Mouse (Mus musculus): ENCODE data around the gene Ttyh2. TPM values are rescaled to one million over a fixed set of nuclear protein-coding genes. Genes with fewer than 3 reads are reported as not detected.

Ttyh2 gene
- 22.1 and 23.7 TPM in 2 replicates for polyA plus RNA-seq (2015; fragmentation: Nextera tagmentation; extraction: Ambion mirVana)

GRCm38 (mm10) chr11:114675341-114675825, at the start of gene Ttyh2:
Ttyh2 (plus strand) TSS chr11:114675431.
- no peaks in the 10 kb centered on the region for H3K27me3 ChIP-seq (ENCODE audit: insufficient read depth, low read length)
- peaks cover 40% of the 10 kb centered on the region for H3K4me1 ChIP-seq (ENCODE audit: insufficient read depth)
- peak within 1 kb of the TSS; percentile 90 for H3K4me2 ChIP-seq (ENCODE audit: low read depth, low read length)
- DNase-seq = peak; percentile 92
- H3K9ac ChIP-seq (replicated peaks) = peak within 1 kb of the TSS; percentile 78
- H3K4me3 ChIP-seq (ENCODE audit: low read depth, low read length) = peak within 1 kb of the TSS; percentile 67
- peaks cover 34% of the 10 kb centered on the region for H3K36me3 ChIP-seq (replicated peaks; ENCODE audit: insufficient read depth, low read length)
- TF ChIP-seq EP300 (IDR thresholded peaks at IDR 0.05; ENCODE audit: low read depth) (no peak), CTCF (IDR thresholded peaks at IDR 0.05; ENCODE audit: low read depth) (no peak)
- peak within 1 kb of the TSS; percentile 58 for H3K27ac ChIP-seq (ENCODE audit: low read depth)
- no peaks in the 10 kb centered on the region for H3K9me3 ChIP-seq (ENCODE audit: low read length)
- ATAC-seq = peak; percentile 88
- 1% methylated on average over 40 of the region's 40 CpGs for WGBS (ENCODE audit: insufficient replicate concordance)

- H3K4me3 ChIP-seq (ENCODE audit: low read depth, low read length) = no peak overlapping the region
- no peak for ATAC-seq
- no peaks in the 10 kb centered on the region for H3K36me3 ChIP-seq (replicated peaks; ENCODE audit: insufficient read depth, low read length)
- no peak overlapping the region for H3K27ac ChIP-seq (ENCODE audit: low read depth)
- TF ChIP-seq EP300 (IDR thresholded peaks at IDR 0.05; ENCODE audit: low read depth) (no peak), CTCF (IDR thresholded peaks at IDR 0.05; ENCODE audit: low read depth) (no peak)
- WGBS (ENCODE audit: insufficient replicate concordance) = 81% methylated on average over 13 of the region's 13 CpGs
- no peaks in the 10 kb centered on the region for H3K4me1 ChIP-seq (ENCODE audit: insufficient read depth)
- no peak for DNase-seq
- H3K9ac ChIP-seq (replicated peaks) = no peak overlapping the region
- H3K4me2 ChIP-seq (ENCODE audit: low read depth, low read length) = no peak overlapping the region
- peaks cover 3% of the 10 kb centered on the region; the same call in 1 of the 2 replicates for H3K9me3 ChIP-seq (ENCODE audit: low read length)
- no peaks in the 10 kb centered on the region for H3K27me3 ChIP-seq (ENCODE audit: insufficient read depth, low read length)
These were observed 49.0 kb upstream of the Ttyh2 start for GRCm38 (mm10) chr11:114626071-114626690.

GRCm38 (mm10) chr11:114627036-114627435, 48.2 kb upstream of the Ttyh2 start:
- DNase-seq = no peak

GRCm38 (mm10) chr11:114628032-114628431, 47.2 kb upstream of the Ttyh2 start:
- Histone ChIP-seq H3K4me3 (ENCODE audit: low read depth, low read length) (no peak overlapping the region), H3K27ac (ENCODE audit: low read depth) (no peak overlapping the region), H3K27me3 (ENCODE audit: insufficient read depth, low read length) (no peaks in the 10 kb centered on the region), H3K9me3 (ENCODE audit: low read length) (peaks cover 3% of the 10 kb centered on the region; the same call in 1 of the 2 replicates), H3K4me1 (ENCODE audit: insufficient read depth) (no peaks in the 10 kb centered on the region), H3K9ac (replicated peaks) (no peak overlapping the region), H3K36me3 (replicated peaks; ENCODE audit: insufficient read depth, low read length) (no peaks in the 10 kb centered on the region), H3K4me2 (ENCODE audit: low read depth, low read length) (no peak overlapping the region)
- 78% methylated on average over 12 of the region's 12 CpGs for WGBS (ENCODE audit: insufficient replicate concordance)
- TF ChIP-seq EP300 (IDR thresholded peaks at IDR 0.05; ENCODE audit: low read depth) = no peak
- TF ChIP-seq CTCF (IDR thresholded peaks at IDR 0.05; ENCODE audit: low read depth) = peak; percentile 57
- ATAC-seq (no peak), DNase-seq (no peak)

More at GRCm38 (mm10) chr11:114627036-114627435, 48.2 kb upstream of the Ttyh2 start:
- Histone ChIP-seq H3K4me2 (ENCODE audit: low read depth, low read length) (no peak overlapping the region), H3K9me3 (ENCODE audit: low read length) (peaks cover 3% of the 10 kb centered on the region; the same call in 1 of the 2 replicates), H3K27ac (ENCODE audit: low read depth) (no peak overlapping the region), H3K4me3 (ENCODE audit: low read depth, low read length) (no peak overlapping the region), H3K4me1 (ENCODE audit: insufficient read depth) (no peaks in the 10 kb centered on the region), H3K36me3 (replicated peaks; ENCODE audit: insufficient read depth, low read length) (no peaks in the 10 kb centered on the region), H3K9ac (replicated peaks) (no peak overlapping the region), H3K27me3 (ENCODE audit: insufficient read depth, low read length) (no peaks in the 10 kb centered on the region)
- WGBS (ENCODE audit: insufficient replicate concordance) = 64% methylated on average over 5 of the region's 6 CpGs
- TF ChIP-seq EP300 (IDR thresholded peaks at IDR 0.05; ENCODE audit: low read depth) = no peak
- no peak for TF ChIP-seq CTCF (IDR thresholded peaks at IDR 0.05; ENCODE audit: low read depth)
- ATAC-seq = no peak

GRCm38 (mm10) chr11:114630044-114630443, 45.2 kb upstream of the Ttyh2 start:
- Histone ChIP-seq H3K36me3 (replicated peaks; ENCODE audit: insufficient read depth, low read length) (no peaks in the 10 kb centered on the region), H3K4me1 (ENCODE audit: insufficient read depth) (no peaks in the 10 kb centered on the region), H3K27me3 (ENCODE audit: insufficient read depth, low read length) (no peaks in the 10 kb centered on the region), H3K4me2 (ENCODE audit: low read depth, low read length) (no peak overlapping the region), H3K9ac (replicated peaks) (no peak overlapping the region), H3K4me3 (ENCODE audit: low read depth, low read length) (no peak overlapping the region), H3K9me3 (ENCODE audit: low read length) (peaks cover 3% of the 10 kb centered on the region; the same call in 1 of the 2 replicates), H3K27ac (ENCODE audit: low read depth) (no peak overlapping the region)
- DNase-seq (no peak), ATAC-seq (no peak)
- TF ChIP-seq EP300 (IDR thresholded peaks at IDR 0.05; ENCODE audit: low read depth) (no peak), CTCF (IDR thresholded peaks at IDR 0.05; ENCODE audit: low read depth) (peak; percentile 40; the same call in 1 of the 2 replicates)
- WGBS (ENCODE audit: insufficient replicate concordance) = 67% methylated on average over 5 of the region's 5 CpGs

GRCm38 (mm10) chr11:114632266-114632665, 43.0 kb upstream of the Ttyh2 start:
- peaks cover 3% of the 10 kb centered on the region; the same call in 1 of the 2 replicates for H3K9me3 ChIP-seq (ENCODE audit: low read length)
- H3K4me3 ChIP-seq (ENCODE audit: low read depth, low read length) = no peak overlapping the region
- no peak for TF ChIP-seq CTCF (IDR thresholded peaks at IDR 0.05; ENCODE audit: low read depth)
- no peak for TF ChIP-seq EP300 (IDR thresholded peaks at IDR 0.05; ENCODE audit: low read depth)
- peaks cover 9% of the 10 kb centered on the region; the same call in 1 of the 2 replicates for H3K27me3 ChIP-seq (ENCODE audit: insufficient read depth, low read length)
- H3K27ac ChIP-seq (ENCODE audit: low read depth) = no peak overlapping the region
- no peaks in the 10 kb centered on the region for H3K4me1 ChIP-seq (ENCODE audit: insufficient read depth)
- no peak overlapping the region for H3K9ac ChIP-seq (replicated peaks)
- WGBS (ENCODE audit: insufficient replicate concordance) = 68% methylated on average over 8 of the region's 8 CpGs
- DNase-seq (no peak), ATAC-seq (no peak)
- H3K4me2 ChIP-seq (ENCODE audit: low read depth, low read length) = no peak overlapping the region
- H3K36me3 ChIP-seq (replicated peaks; ENCODE audit: insufficient read depth, low read length) = no peaks in the 10 kb centered on the region

Data from liver, postnatal 0 days (tissue).